In the genomic region with DNA sequence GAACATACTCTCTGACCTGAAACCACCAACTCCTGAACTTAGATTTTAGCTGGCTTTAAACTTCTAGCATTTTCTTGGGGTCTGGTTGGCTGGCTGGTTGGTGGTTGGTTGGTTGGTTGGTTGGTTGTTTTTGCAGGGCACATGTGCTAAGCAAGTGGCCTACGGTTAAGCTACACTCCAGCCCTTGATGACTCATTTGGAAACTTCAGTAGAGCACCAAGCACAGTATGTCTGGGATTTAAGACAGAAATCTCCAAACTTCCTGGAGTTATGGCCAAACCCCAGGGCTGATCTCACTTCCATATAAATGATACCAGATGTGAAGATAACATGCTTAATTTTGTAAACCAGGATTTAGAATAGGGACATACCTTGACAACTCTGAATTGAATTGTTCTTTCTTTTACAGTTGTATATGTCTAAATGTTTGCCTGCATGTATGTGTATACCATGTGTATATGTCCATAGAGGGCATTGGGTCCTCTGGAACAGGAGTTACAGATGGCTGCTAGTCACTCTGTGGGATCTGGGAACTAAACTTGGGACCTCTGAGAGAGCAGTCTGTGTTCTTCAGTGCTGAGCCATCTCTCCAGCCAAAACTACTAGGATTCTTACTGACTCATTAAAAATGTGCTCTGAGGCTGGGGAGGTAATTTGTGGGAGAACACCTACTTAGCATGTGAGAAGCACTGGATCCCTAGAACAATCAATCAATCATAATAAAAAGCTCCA, we compare ENCODE assay signal across 8 mouse cellular contexts. TPM values are rescaled to one million over a fixed set of nuclear protein-coding genes. Genes with fewer than 3 reads are reported as not detected.
DNase-seq lines count a peak whose midpoint lies in the region; ATAC-seq and TF ChIP-seq lines count a peak whose summit lies in the region.
"Not testable (repeated sequence)": the region's sequence is repeated elsewhere in the genome, so short reads cannot be mapped to it uniquely, and the experiment has no call there.

No protein-coding gene starts in this region.

- not testable (repeated sequence) for H3K4me3 ChIP-seq in liver, embryonic 13.5 days (replicated peaks); stomach, postnatal 0 days (ENCODE audit: low read depth, low read length)

- not testable (repeated sequence) for H3K4me1 ChIP-seq in liver, embryonic 13.5 days (replicated peaks); stomach, postnatal 0 days (replicated peaks; ENCODE audit: control insufficient read depth, insufficient read depth)

- TF ChIP-seq EP300 in stomach, postnatal 0 days (optimal IDR thresholded peaks at IDR 0.05): not testable (repeated sequence)

- intact Hi-C loops in heart, postnatal 25 days (cut with DNase I): not testable (repeated sequence)

- not testable (repeated sequence) for H3K9ac ChIP-seq in liver, embryonic 13.5 days; stomach, postnatal 0 days (ENCODE audit: low read length)

- peak; percentile 57 for DNase-seq in CD4-positive helper T cell, adult 2 months (ENCODE audit: low read depth, low spot score)
- peak; percentile 47 for DNase-seq in cerebellum, adult 8-10 months
- peak; percentile 36 for DNase-seq in forelimb bud, embryonic 11.5 days (ENCODE audit: low read depth, low spot score)
- peak; percentile 73 for DNase-seq in heart, postnatal 25 days (ENCODE audit: low spot score)
- peak; percentile 44 to 47 for DNase-seq in kidney, postnatal 4 days
- DNase-seq in liver, embryonic 13.5 days: not testable (repeated sequence)
- DNase-seq in natural killer cell, adult 2 months (ENCODE audit: low spot score in 2 of 2): peak; percentile 75 to 83
- peak; percentile 40 for DNase-seq in stomach, postnatal 0 days (ENCODE audit: low spot score)

- not testable (repeated sequence) for H3K27me3 ChIP-seq in liver, embryonic 13.5 days; stomach, postnatal 0 days (ENCODE audit: control insufficient read depth, insufficient read depth, low read length)

- H3K36me3 ChIP-seq in liver, embryonic 13.5 days: peaks cover 12% of the 10 kb centered on the region; the same call in 1 of the 2 replicates
- not testable (repeated sequence) for H3K36me3 ChIP-seq in stomach, postnatal 0 days (ENCODE audit: control insufficient read depth, insufficient read depth, low read length)

- not testable (repeated sequence) for H3K4me2 ChIP-seq in liver, embryonic 13.5 days; stomach, postnatal 0 days (replicated peaks; ENCODE audit: low read depth)

- not testable (repeated sequence) for TF ChIP-seq CTCF in stomach, postnatal 0 days (IDR thresholded peaks at IDR 0.05; ENCODE audit: low read depth)

- H3K27ac ChIP-seq in liver, embryonic 13.5 days; stomach, postnatal 0 days (replicated peaks): not testable (repeated sequence)

- 57% methylated on average over 1 of the region's 1 CpGs for WGBS in liver, embryonic 13.5 days (ENCODE audit: insufficient replicate concordance)
- WGBS in stomach, postnatal 0 days: 71% methylated on average over 1 of the region's 1 CpGs

- ATAC-seq in liver, embryonic 13.5 days (ENCODE audit: low read depth): peak; percentile 39
- peak; percentile 77 for ATAC-seq in stomach, postnatal 0 days (ENCODE audit: low FRiP score, low TSS enrichment)

- not testable (repeated sequence) for H3K9me3 ChIP-seq in liver, embryonic 13.5 days (replicated peaks); stomach, postnatal 0 days (ENCODE audit: control insufficient read depth, low read length)

RNA-seq across cellular contexts. Expression of a gene that starts 39.4 kb away (rescaled TPM):
- 10 to 100 TPM; 19.1 to 21.7 TPM for total RNA-seq in heart, postnatal 25 days (2021)
- polyA plus RNA-seq in liver, embryonic 13.5 days (2015; fragmentation: Nextera tagmentation; extraction: Ambion mirVana): 3.4 and 4.3 TPM in 2 replicates
- polyA plus RNA-seq in stomach, postnatal 0 days (2015; fragmentation: Nextera tagmentation; extraction: Ambion mirVana): 5.7 and 7.4 TPM in 2 replicates

RNA-seq across cellular contexts. Expression of a gene that starts 48.4 kb away (rescaled TPM):
- total RNA-seq in heart, postnatal 25 days (2021): 10 to 100 TPM; 42.1 to 45.1 TPM
- polyA plus RNA-seq in liver, embryonic 13.5 days (2015; fragmentation: Nextera tagmentation; extraction: Ambion mirVana): 22.0 and 22.3 TPM in 2 replicates
- polyA plus RNA-seq in stomach, postnatal 0 days (2015; fragmentation: Nextera tagmentation; extraction: Ambion mirVana): 15.3 and 19.8 TPM in 2 replicates
